Mouse (Mus musculus): ENCODE measurements at regions not wholly inside any gene's neighbourhood (a gene's known extent, or its start where the extent isn't known, plus 50 kb on each side); places are given as distances from the start of the nearest gene placed in this dataset.

DNA sequence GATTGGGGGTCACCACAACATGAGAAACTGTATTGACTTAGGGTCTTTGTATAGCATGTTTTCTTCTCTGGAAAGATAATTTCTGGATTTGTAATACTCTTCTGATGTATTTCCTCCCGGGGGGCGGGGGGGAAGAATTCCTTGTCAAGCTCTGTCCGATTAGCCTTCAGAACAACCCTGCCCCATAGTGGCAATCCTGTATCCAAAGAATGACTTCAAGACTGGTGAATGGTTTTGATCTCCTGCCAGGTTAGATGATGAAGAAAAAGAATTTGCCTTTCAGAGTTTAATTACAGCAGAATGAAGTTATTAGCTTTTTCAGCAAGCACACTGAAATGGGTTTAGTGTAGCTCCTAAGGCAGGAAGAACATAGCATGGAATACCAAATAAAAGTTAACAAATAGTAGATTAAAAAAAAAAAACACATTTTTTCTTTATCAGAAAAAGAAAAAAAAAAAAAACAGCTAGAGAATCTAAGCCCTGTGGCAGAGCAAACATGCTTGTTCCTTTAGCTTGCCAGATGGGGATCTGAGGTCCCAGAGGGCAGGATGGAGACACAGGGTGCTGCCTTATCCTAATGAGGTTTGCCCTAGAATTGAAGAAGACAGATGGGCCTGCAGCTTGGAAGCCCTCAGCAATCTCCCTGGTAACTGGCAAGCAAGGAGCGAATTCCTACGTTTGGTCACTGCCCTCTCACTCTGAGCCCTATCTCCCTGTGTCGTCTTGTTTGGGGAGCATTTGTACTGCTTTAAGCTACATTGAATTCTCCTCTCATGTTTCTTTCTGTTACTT, 280.9 kb upstream of the Gm9972 start:
- DNase-seq (ENCODE audit: low spot score in 2 of 2): no peak

GRCm38 (mm10) chr11:42755415-42755814, 280.1 kb upstream of the Gm9972 start:
- DNase-seq (ENCODE audit: low spot score in 2 of 2): no peak

- DNase-seq (ENCODE audit: low spot score in 2 of 2): no peak
These were observed 270.3 kb upstream of the Gm9972 start for GRCm38 (mm10) chr11:42765213-42765612.

- no peak for DNase-seq (ENCODE audit: low spot score in 2 of 2)
These were observed 260.4 kb upstream of the Gm9972 start for GRCm38 (mm10) chr11:42775074-42775676.

DNA sequence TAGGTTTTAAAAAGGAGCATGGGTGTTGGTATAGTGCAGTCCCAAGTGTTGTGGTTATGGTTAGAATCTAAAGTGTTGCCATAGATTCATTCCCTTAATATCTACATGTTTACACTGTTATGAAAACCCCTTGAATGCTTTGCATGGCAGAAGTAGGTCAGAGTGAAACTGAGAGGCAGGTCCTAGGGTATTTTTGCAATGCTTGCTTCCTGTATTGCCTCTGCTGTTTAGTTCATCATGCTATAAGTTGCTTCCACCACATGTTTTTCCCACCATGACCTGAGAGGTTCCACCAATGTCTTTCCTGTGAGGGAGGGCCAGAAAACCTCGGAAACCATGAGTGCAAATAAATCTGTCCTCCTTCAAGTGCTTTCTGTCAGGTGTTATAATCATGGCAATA, 224.1 kb upstream of the Gm9972 start:
- DNase-seq (ENCODE audit: low spot score in 2 of 2): no peak

DNA sequence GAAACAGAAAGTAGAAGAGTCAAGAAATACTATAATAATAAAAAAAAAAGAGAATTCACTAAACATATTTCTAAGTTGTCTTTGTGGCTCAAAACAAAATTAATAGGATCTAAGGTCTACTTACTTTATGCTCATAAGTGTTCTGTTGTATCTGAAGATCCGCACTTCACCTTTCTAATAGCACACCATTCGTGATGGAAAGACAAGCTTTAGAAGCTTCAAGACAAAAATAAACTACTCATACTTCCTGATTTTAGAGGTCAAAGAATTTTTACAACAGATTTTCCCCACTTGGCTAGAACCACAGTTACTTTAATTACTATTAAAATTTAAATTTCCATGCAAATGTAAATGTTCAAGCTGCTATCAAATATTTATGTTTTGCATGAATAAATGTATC, 219.8 kb upstream of the Gm9972 start:
- DNase-seq (ENCODE audit: low spot score in 2 of 2): no peak

- DNase-seq (ENCODE audit: low spot score in 2 of 2): no peak
These were observed 212.7 kb upstream of the Gm9972 start for GRCm38 (mm10) chr11:42822835-42823234.

GRCm38 (mm10) chr11:42845795-42846194, 189.8 kb upstream of the Gm9972 start:
- no peak for DNase-seq (ENCODE audit: low spot score in 2 of 2)

- no peak for DNase-seq (ENCODE audit: low spot score in 2 of 2)
These were observed 181.1 kb upstream of the Gm9972 start for GRCm38 (mm10) chr11:42854411-42854810.

- no peak for DNase-seq (ENCODE audit: low spot score in 2 of 2)
These were observed 177.9 kb upstream of the Gm9972 start for GRCm38 (mm10) chr11:42857687-42858086.

DNA sequence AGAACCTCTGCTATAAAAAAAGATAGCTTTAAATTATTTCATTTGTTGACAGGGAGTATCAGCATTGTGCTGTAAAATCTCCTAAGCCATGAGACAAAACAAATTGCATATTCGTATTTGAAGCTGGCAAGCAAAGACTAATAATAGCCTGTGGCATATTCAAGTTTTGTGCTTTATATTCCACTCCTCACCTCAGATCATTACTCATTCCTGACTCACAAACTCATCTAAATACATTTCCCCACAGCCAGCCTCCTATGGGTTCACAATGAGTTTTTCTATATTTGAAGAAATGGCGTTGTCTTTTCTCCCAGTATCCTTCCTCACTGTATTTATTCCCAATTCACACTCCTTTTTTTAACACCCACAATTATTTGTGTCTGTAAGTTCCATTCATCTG, 161.5 kb upstream of the Gm9972 start:
- DNase-seq (ENCODE audit: low spot score in 2 of 2): no peak

- no peak for DNase-seq (ENCODE audit: low spot score in 2 of 2)
These were observed 135.5 kb upstream of the Gm9972 start for GRCm38 (mm10) chr11:42900024-42900423.

GRCm38 (mm10) chr11:42903459-42904012, 132.0 kb upstream of the Gm9972 start:
- DNase-seq (ENCODE audit: low spot score in 2 of 2): no peak

DNA sequence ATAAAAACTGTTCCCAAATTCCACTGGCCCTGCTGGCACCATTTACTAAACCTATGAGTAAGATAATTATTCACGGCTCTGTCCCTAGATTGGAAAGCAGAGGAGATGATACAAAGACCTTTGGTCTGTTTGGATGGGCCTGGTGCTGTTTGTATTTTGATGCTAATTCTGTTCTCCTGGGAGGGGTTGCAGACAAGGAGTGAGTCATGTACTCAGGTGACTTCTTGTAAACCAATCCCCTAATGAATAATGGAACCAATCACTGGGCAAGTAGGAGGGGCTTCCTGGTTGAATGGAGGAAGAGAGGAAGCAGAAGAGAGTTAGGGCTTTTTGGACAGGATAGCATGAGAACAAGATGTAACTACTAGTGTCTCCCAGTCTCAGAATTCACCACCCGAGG, 130.0 kb upstream of the Gm9972 start:
- no peak for DNase-seq (ENCODE audit: low spot score in 2 of 2)

- DNase-seq (ENCODE audit: low spot score in 2 of 2): no peak
These were observed 129.5 kb upstream of the Gm9972 start for GRCm38 (mm10) chr11:42906020-42906419.

GRCm38 (mm10) chr11:42916421-42917181, 118.9 kb upstream of the Gm9972 start:
- DNase-seq (ENCODE audit: low spot score in 2 of 2): no peak

DNA sequence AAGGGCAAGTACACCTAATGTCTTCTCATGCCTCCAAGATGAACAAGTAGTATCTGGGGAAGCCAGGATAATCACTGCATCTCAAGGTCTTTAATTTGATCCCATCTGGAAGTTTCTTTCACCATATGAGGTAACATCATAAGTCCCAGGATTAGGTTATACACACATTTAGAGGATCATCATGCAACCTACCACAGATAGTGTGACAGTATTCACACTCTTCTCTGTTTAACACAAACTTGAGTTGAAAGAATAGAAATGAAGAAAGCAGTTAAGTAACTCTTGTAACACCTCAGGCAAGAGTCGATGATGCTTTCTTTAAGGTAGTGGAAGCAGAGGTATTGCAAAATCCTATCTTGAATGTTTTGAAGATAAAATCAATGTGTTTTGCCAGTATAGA, 116.3 kb upstream of the Gm9972 start:
- no peak for DNase-seq (ENCODE audit: low spot score in 2 of 2)

- no peak for DNase-seq (ENCODE audit: low spot score in 2 of 2)
These were observed 108.4 kb upstream of the Gm9972 start for GRCm38 (mm10) chr11:42927156-42927555.

- DNase-seq (ENCODE audit: low spot score in 2 of 2): no peak
These were observed 106.6 kb upstream of the Gm9972 start for GRCm38 (mm10) chr11:42928916-42929315.

GRCm38 (mm10) chr11:42939271-42939670, 96.3 kb upstream of the Gm9972 start:
- DNase-seq (ENCODE audit: low spot score in 2 of 2): peak; percentile 59 to 82

DNA sequence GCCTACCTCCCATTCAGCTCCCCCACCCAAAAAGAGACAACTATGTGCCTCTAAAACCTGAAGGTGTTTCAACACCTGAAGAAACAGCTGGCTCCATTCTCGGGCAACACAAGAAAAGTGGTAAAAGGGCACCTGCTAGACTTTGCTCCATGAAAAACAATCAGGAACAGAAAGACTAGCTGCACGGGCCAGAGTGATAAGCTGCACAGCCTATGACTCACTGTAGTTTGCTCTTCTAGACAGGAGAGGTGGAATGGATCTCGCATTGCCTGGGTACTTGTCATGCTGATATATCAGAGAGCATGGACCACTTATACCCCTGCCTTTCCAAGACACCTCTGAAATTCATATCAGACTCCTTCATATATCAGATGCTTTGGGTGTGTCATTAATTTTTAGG, 94.0 kb upstream of the Gm9972 start:
- peak in 1 of 2 experiments; percentile 22 for DNase-seq (ENCODE audit: low spot score in 2 of 2)

GRCm38 (mm10) chr11:42942284-42942683, 93.3 kb upstream of the Gm9972 start:
- no peak for DNase-seq (ENCODE audit: low spot score in 2 of 2)

Data from urinary bladder, adult 18-20 months (tissue).